Mouse (Mus musculus): Measurements from ENCODE around the gene Chrng. TPM values are rescaled to one million over a fixed set of nuclear protein-coding genes. Genes with fewer than 3 reads are reported as not detected.
A peak's percentile ranks its signal among the peaks of the same experiment; 100 is the strongest.

Chrng gene
- total and polyA plus RNA-seq, 2 experiments from 2014 or later = 0.25 TPM; not detected in 1

GRCm38 (mm10) chr1:87205502-87205901 is 1.0 kb downstream of the Chrng start:
- no peak for DNase-seq (ENCODE audit: low spot score)
- Histone ChIP-seq H3K27me3 (ENCODE audit: control insufficient read depth, insufficient read depth, low read length) (peaks cover 21% of the 10 kb centered on the region), H3K4me1 (ENCODE audit: control insufficient read depth, insufficient read depth) (no peaks in the 10 kb centered on the region; the same call in 1 of the 2 replicates), H3K4me2 (ENCODE audit: low read depth, low read length) (no peak overlapping the region), H3K36me3 (replicated peaks; ENCODE audit: control insufficient read depth, insufficient read depth, low read length) (no peaks in the 10 kb centered on the region), H3K27ac (ENCODE audit: low read depth) (no peak overlapping the region), H3K9me3 (replicated peaks; ENCODE audit: control insufficient read depth, low read length) (no peaks in the 10 kb centered on the region), H3K4me3 (ENCODE audit: low read depth, low read length) (no peak overlapping the region), H3K9ac (replicated peaks; ENCODE audit: low read depth, low read length) (no peak overlapping the region)
- WGBS = 41% methylated on average over 3 of the region's 3 CpGs
- ATAC-seq (ENCODE audit: insufficient read depth, low read depth) = no peak
- TF ChIP-seq CTCF (IDR thresholded peaks at IDR 0.05; ENCODE audit: low read depth) (no peak), EP300 (IDR thresholded peaks at IDR 0.05; ENCODE audit: low read depth) (no peak)

DNA sequence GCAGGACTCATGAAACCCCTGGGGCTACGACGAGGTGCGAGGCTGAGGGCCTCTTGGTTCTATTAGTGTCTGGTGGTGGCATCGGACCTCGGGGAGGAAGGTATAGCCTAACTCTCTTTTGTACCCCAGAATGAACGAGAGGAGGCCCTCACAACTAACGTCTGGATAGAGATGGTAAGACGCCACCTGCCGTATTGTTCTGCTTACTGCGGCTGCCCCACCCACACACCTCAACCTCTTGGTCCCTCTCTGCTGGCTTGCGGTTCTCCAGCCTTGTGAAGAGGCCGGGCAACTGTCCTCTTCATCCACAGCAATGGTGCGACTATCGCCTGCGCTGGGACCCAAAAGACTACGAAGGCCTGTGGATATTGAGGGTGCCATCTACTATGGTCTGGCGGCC is 1.9 kb downstream of the Chrng start:
- Histone ChIP-seq H3K27ac (ENCODE audit: low read depth) (no peak overlapping the region), H3K9me3 (replicated peaks; ENCODE audit: control insufficient read depth, low read length) (no peaks in the 10 kb centered on the region), H3K4me2 (ENCODE audit: low read depth, low read length) (no peak overlapping the region), H3K9ac (replicated peaks; ENCODE audit: low read depth, low read length) (no peak overlapping the region), H3K36me3 (replicated peaks; ENCODE audit: control insufficient read depth, insufficient read depth, low read length) (no peaks in the 10 kb centered on the region), H3K4me3 (ENCODE audit: low read depth, low read length) (no peak overlapping the region), H3K4me1 (ENCODE audit: control insufficient read depth, insufficient read depth) (no peaks in the 10 kb centered on the region), H3K27me3 (ENCODE audit: control insufficient read depth, insufficient read depth, low read length) (peaks cover 21% of the 10 kb centered on the region)
- no peak for DNase-seq (ENCODE audit: low spot score)
- TF ChIP-seq EP300 (IDR thresholded peaks at IDR 0.05; ENCODE audit: low read depth) (no peak), CTCF (IDR thresholded peaks at IDR 0.05; ENCODE audit: low read depth) (peak; percentile 32)
- 23% methylated on average over 17 of the region's 17 CpGs for WGBS
- no peak; the same call in 1 of the 2 replicates for ATAC-seq (ENCODE audit: insufficient read depth, low read depth)

DNA sequence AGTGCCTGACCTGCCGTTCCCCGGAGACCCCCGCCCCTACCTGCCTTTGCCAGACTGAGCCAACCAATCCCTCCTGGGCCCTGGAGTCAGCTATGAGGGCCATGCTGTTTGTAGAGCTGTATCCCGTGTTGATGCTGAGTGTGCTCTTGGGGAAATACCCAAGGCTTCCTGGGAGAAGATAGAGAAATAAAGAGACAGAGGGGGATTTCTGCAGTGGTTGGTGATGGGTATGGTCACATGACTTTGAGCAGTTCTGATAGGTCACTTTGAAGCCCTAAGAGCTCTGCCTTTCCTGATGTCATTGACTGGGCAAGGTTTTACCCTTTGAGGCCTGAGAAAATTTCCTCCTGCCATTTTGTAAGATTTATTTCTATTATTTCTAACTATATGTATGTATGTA is 7.0 kb downstream of the Chrng start:
- no peak for ATAC-seq (ENCODE audit: insufficient read depth, low read depth)
- Histone ChIP-seq H3K4me3 (ENCODE audit: low read depth, low read length) (no peak overlapping the region), H3K27me3 (ENCODE audit: control insufficient read depth, insufficient read depth, low read length) (peaks cover 14% of the 10 kb centered on the region), H3K36me3 (replicated peaks; ENCODE audit: control insufficient read depth, insufficient read depth, low read length) (no peaks in the 10 kb centered on the region), H3K4me2 (ENCODE audit: low read depth, low read length) (no peak overlapping the region), H3K27ac (ENCODE audit: low read depth) (no peak overlapping the region), H3K9me3 (replicated peaks; ENCODE audit: control insufficient read depth, low read length) (no peaks in the 10 kb centered on the region), H3K9ac (replicated peaks; ENCODE audit: low read depth, low read length) (no peak overlapping the region), H3K4me1 (ENCODE audit: control insufficient read depth, insufficient read depth) (peaks cover 11% of the 10 kb centered on the region)
- WGBS = 81% methylated on average over 4 of the region's 4 CpGs
- DNase-seq (ENCODE audit: low spot score) = no peak
- TF ChIP-seq CTCF (IDR thresholded peaks at IDR 0.05; ENCODE audit: low read depth) = no peak
- TF ChIP-seq EP300 (IDR thresholded peaks at IDR 0.05; ENCODE audit: low read depth) = no peak

DNA sequence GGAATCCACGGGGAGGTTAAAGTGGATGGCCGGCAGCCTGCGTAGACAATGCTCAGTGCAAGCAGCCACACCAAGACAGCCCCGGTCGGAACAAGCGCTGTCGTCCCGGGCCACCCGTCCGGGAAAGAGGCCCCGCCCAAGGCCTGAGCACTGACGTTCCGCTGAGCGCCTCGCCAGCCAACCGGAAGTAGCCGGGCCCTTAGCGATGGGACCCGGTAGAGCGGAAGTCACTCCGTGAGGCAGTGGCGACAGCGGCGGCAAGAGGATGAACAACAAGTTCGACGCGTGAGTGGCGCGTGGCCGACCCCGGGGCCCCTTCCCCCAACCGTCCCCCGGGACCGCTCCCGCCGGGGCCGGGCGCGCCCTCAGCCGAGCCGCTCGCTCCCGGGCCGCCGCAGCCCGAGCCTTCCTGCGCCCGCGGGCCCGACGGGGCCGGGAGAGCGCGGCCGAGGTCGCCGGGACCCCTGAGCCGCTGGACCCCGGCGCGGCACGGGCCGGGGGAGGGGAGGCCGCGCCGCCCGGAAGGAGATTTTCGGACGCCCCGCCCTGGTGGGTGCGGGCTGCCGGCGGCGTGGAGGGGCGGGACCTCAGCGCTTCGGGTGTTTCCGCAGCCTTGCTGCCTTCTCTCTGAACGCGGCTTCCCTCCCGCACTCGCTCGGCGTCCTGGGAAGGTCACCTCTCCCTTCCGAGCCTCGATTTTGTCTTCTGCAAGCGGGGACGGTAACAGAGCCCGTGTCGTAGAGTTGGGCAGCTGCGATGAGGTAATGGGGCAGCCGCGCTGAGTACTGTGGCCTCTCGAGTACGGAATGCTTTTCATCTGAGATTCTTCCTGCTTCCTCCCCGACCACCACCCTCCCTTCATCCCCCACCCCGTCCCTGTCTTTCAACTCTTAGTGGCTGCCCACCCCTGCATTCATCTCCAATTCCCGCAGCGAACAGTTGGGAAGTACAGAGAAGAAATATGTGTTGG is 9.6 kb downstream of the Chrng start, which contains the start of gene Eif4e2:
Gene Eif4e2, plus strand, starts transcription at position 180 of the 970 bp plus-strand sequence.
- Histone ChIP-seq H3K4me3 (ENCODE audit: low read depth, low read length) (peak within 1 kb of the TSS; percentile 88), H3K27ac (ENCODE audit: low read depth) (peak within 1 kb of the TSS; percentile 100), H3K4me1 (ENCODE audit: control insufficient read depth, insufficient read depth) (peaks cover 11% of the 10 kb centered on the region), H3K27me3 (ENCODE audit: control insufficient read depth, insufficient read depth, low read length) (no peaks in the 10 kb centered on the region), H3K36me3 (replicated peaks; ENCODE audit: control insufficient read depth, insufficient read depth, low read length) (no peaks in the 10 kb centered on the region; the same call in 1 of the 2 replicates), H3K9ac (replicated peaks; ENCODE audit: low read depth, low read length) (peak within 1 kb of the TSS; percentile 95), H3K9me3 (replicated peaks; ENCODE audit: control insufficient read depth, low read length) (no peaks in the 10 kb centered on the region), H3K4me2 (ENCODE audit: low read depth, low read length) (peak within 1 kb of the TSS; percentile 81)
- under 1% methylated on average over 84 of the region's 99 CpGs for WGBS
- ATAC-seq (ENCODE audit: insufficient read depth, low read depth) = peak; percentile 98
- TF ChIP-seq CTCF (IDR thresholded peaks at IDR 0.05; ENCODE audit: low read depth) = no peak
- no peak for TF ChIP-seq EP300 (IDR thresholded peaks at IDR 0.05; ENCODE audit: low read depth)
- peak; percentile 93 for DNase-seq (ENCODE audit: low spot score)

GRCm38 (mm10) chr1:87214748-87215147 is 10.3 kb downstream of the Chrng start:
- Histone ChIP-seq H3K4me1 (ENCODE audit: control insufficient read depth, insufficient read depth) (peaks cover 11% of the 10 kb centered on the region), H3K4me3 (ENCODE audit: low read depth, low read length) (peak overlapping the region; percentile 88), H3K27ac (ENCODE audit: low read depth) (peak overlapping the region; percentile 100), H3K9me3 (replicated peaks; ENCODE audit: control insufficient read depth, low read length) (no peaks in the 10 kb centered on the region), H3K36me3 (replicated peaks; ENCODE audit: control insufficient read depth, insufficient read depth, low read length) (peaks cover 6% of the 10 kb centered on the region), H3K9ac (replicated peaks; ENCODE audit: low read depth, low read length) (peak overlapping the region; percentile 95), H3K27me3 (ENCODE audit: control insufficient read depth, insufficient read depth, low read length) (no peaks in the 10 kb centered on the region), H3K4me2 (ENCODE audit: low read depth, low read length) (peak overlapping the region; percentile 81)
- TF ChIP-seq CTCF (IDR thresholded peaks at IDR 0.05; ENCODE audit: low read depth) (no peak), EP300 (IDR thresholded peaks at IDR 0.05; ENCODE audit: low read depth) (no peak)
- 6% methylated on average over 4 of the region's 4 CpGs for WGBS
- ATAC-seq (ENCODE audit: insufficient read depth, low read depth) (no peak), DNase-seq (ENCODE audit: low spot score) (no peak)

All from heart, postnatal 0 days (tissue).